Mouse (Mus musculus) myocyte (in vitro differentiated cells): ENCODE results near the gene Uso1.

Source experiments
- MAX ChIP-seq: IDR thresholded peaks from one replicate; pipeline ENCODE4 v1.6.1; 2011; ENCODE audit warnings: low read depth, mild to moderate bottlenecking, control low read depth
- POLR2A ChIP-seq: IDR thresholded peaks from one replicate; pipeline ENCODE4 v1.6.1; 2011; ENCODE audit warnings: low read depth, mild to moderate bottlenecking, control low read depth, moderate library complexity; ENCODE audit not compliant: insufficient read length
- TCF12 ChIP-seq: IDR thresholded peaks from one replicate; pipeline ENCODE4 v1.6.1; 2011; ENCODE audit warnings: mild to moderate bottlenecking, control low read depth; ENCODE audit not compliant: poor library complexity, insufficient read depth, severe bottlenecking

GRCm38 (mm10) chr5:92239333-92240232 lies 101.8 kb downstream of the Uso1 start:
- TF ChIP-seq TCF12, result no peak
- no peak for TF ChIP-seq POLR2A
- TF ChIP-seq MAX, result no peak
